Mouse (Mus musculus): ENCODE results near the gene Pitpnm2. TPM values are rescaled to one million over a fixed set of nuclear protein-coding genes. Genes with fewer than 3 reads are reported as not detected.

Gene Pitpnm2
- polyA plus RNA-seq, 1 experiment from 2014 or later = 4.6 TPM

- Histone ChIP-seq H3K4me3 (no peak overlapping the region), H3K36me3 (no peaks in the 10 kb centered on the region), H3K4me1 (peaks cover 37% of the 10 kb centered on the region), H3K9me3 (no peaks in the 10 kb centered on the region), H3K27me3 (no peaks in the 10 kb centered on the region), H3K27ac (peak overlapping the region; percentile 13; the same call in 1 of the 2 replicates), H3K4me2 (no peak overlapping the region), H3K9ac (no peak overlapping the region)
- no peak for ATAC-seq (ENCODE audit: insufficient number of reproducible peaks, insufficient read depth, low FRiP score, low TSS enrichment, low read depth)
- WGBS = 25% methylated on average over 7 of the region's 7 CpGs
Measured at GRCm38 (mm10) chr5:124159453-124159852, 90.1 kb downstream of the Pitpnm2 start.

DNA sequence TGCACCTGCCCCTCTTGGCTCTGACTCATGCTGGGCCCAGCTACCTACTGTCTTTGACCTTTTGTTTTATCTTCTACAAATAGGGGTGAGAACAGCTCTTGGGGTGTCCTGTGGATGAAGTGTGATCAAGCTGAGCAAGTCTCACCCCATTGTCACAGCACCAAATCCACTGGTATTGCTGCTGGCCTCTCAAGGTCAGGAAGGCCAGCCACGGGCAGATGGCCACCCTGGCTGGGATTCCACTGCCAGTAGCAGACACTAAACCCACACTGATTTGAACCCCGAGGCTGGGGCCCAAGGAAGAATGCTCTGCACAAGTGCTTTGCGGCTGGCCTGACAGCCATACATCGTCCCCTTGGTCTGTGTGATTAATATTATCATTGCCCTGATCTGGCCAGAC lies 91.3 kb downstream of the Pitpnm2 start:
- 72% methylated on average over 4 of the region's 4 CpGs for WGBS
- no peaks in the 10 kb centered on the region for H3K36me3 ChIP-seq
- ATAC-seq (ENCODE audit: insufficient number of reproducible peaks, insufficient read depth, low FRiP score, low TSS enrichment, low read depth) = no peak
- no peak overlapping the region for H3K4me3 ChIP-seq
- no peak overlapping the region for H3K27ac ChIP-seq
- no peaks in the 10 kb centered on the region for H3K9me3 ChIP-seq
- H3K27me3 ChIP-seq = no peaks in the 10 kb centered on the region
- no peak overlapping the region for H3K4me2 ChIP-seq
- H3K9ac ChIP-seq = no peak overlapping the region
- peaks cover 26% of the 10 kb centered on the region for H3K4me1 ChIP-seq

DNA sequence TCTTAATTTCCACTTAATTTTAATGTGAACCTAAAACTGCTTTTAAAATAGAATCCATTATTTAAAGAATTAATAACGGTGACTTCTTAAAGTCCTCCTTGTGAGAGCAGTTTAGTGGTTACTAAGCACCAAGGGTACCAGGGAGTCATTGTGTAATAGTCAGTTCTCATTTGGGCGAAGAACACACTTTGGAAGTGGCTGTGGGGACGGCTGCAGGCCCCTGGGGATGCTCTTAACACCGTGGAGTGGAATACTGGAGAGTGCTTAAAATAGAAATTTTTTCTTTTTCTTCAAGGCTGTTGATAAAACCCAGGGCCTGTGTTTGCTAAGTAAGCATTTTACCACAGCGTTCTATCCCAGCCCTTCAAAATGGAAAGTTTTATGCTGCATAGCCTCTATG lies 93.6 kb downstream of the Pitpnm2 start:
- H3K4me1 ChIP-seq = peaks cover 10% of the 10 kb centered on the region
- no peak overlapping the region for H3K4me3 ChIP-seq
- H3K9ac ChIP-seq = no peak overlapping the region
- ATAC-seq (ENCODE audit: insufficient number of reproducible peaks, insufficient read depth, low FRiP score, low TSS enrichment, low read depth) = no peak
- H3K36me3 ChIP-seq = peaks cover 6% of the 10 kb centered on the region
- no peaks in the 10 kb centered on the region for H3K9me3 ChIP-seq
- H3K27ac ChIP-seq = no peak overlapping the region
- WGBS = 80% methylated on average over 5 of the region's 5 CpGs
- H3K27me3 ChIP-seq = no peaks in the 10 kb centered on the region
- no peak overlapping the region for H3K4me2 ChIP-seq

DNA sequence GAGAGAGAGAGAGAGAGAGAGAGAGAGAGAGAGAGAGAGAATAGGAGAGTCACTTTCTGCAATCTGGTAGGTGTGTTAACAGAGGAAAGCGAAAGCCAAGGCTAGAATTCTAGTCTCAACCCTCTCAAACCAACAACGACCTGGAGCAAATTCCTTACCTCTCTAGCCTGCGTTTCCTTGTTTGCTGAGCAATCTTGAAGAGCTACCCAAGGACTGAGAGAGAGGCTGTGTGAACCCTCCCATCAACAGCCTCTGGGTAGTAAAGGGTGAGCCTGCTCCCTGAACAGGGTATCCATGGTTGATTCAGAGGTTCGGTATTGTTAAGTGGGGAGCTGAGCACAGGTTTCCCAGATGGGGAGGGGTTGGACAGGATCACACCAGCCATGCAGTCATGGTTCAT lies 96.8 kb downstream of the Pitpnm2 start:
- no peak for ATAC-seq (ENCODE audit: insufficient number of reproducible peaks, insufficient read depth, low FRiP score, low TSS enrichment, low read depth)
- H3K9me3 ChIP-seq = no peaks in the 10 kb centered on the region
- H3K4me1 ChIP-seq = no peaks in the 10 kb centered on the region
- H3K4me2 ChIP-seq = no peak overlapping the region
- no peaks in the 10 kb centered on the region for H3K27me3 ChIP-seq
- peaks cover 6% of the 10 kb centered on the region for H3K36me3 ChIP-seq
- no peak overlapping the region for H3K9ac ChIP-seq
- no peak overlapping the region for H3K4me3 ChIP-seq
- WGBS = 76% methylated on average over 4 of the region's 4 CpGs
- H3K27ac ChIP-seq = no peak overlapping the region

GRCm38 (mm10) chr5:124150895-124151294 lies 98.7 kb downstream of the Pitpnm2 start:
- H3K4me2 ChIP-seq = no peak overlapping the region
- no peak overlapping the region for H3K4me3 ChIP-seq
- no peaks in the 10 kb centered on the region for H3K9me3 ChIP-seq
- no peaks in the 10 kb centered on the region for H3K4me1 ChIP-seq
- H3K36me3 ChIP-seq = peaks cover 6% of the 10 kb centered on the region
- no peak overlapping the region for H3K9ac ChIP-seq
- no peak for ATAC-seq (ENCODE audit: insufficient number of reproducible peaks, insufficient read depth, low FRiP score, low TSS enrichment, low read depth)
- H3K27me3 ChIP-seq = no peaks in the 10 kb centered on the region
- no peak overlapping the region for H3K27ac ChIP-seq
- WGBS = 74% methylated on average over 7 of the region's 7 CpGs

DNA sequence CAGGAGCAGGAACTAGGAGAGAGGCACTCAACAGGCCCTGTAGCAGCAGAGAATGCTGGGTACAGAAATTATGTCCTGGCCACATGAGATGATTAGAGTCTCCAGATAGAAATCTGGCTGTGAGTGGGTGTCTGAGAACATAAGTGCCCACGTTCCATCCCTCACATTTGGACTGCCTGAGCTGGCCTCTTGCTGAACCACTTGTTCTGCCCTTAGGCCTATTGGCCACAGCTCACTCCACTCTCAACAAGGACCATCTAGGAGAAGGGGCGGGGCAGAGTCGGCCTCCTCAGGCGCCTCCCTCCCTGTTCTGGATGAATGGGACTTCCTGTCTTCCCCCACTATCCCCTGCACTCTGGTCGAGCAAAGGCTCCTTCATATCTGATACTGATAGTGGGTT lies 100.5 kb downstream of the Pitpnm2 start:
- Histone ChIP-seq H3K4me2 (no peak overlapping the region), H3K36me3 (peaks cover 6% of the 10 kb centered on the region), H3K4me3 (no peak overlapping the region), H3K9ac (no peak overlapping the region), H3K4me1 (no peaks in the 10 kb centered on the region), H3K9me3 (no peaks in the 10 kb centered on the region), H3K27ac (no peak overlapping the region), H3K27me3 (no peaks in the 10 kb centered on the region)
- 57% methylated on average over 5 of the region's 5 CpGs for WGBS
- no peak for ATAC-seq (ENCODE audit: insufficient number of reproducible peaks, insufficient read depth, low FRiP score, low TSS enrichment, low read depth)

DNA sequence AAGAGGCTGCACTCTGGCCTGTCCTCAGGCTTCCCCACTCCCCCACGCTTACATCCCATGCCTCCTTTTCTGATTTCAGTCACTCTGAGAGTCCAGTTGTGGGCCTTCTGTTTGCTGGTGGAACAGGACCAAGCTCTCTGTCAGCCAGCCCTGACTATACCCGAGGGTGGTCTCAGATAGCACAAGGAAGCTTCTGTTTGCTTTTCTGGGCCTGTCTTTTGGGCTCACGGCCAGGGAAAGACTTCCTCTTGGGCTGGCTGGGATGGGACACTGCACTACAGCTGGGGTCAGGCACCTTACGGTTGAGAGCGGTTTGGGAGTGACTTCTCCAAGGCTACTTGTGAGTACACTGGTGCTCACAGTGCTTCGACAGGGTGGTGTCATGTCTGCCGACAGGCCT lies 111.5 kb downstream of the Pitpnm2 start:
- H3K9me3 ChIP-seq = no peaks in the 10 kb centered on the region
- WGBS = 69% methylated on average over 7 of the region's 7 CpGs
- no peak overlapping the region for H3K4me3 ChIP-seq
- ATAC-seq (ENCODE audit: insufficient number of reproducible peaks, insufficient read depth, low FRiP score, low TSS enrichment, low read depth) = no peak
- H3K4me1 ChIP-seq = no peaks in the 10 kb centered on the region
- H3K4me2 ChIP-seq = no peak overlapping the region
- no peak overlapping the region for H3K9ac ChIP-seq
- peaks cover 40% of the 10 kb centered on the region for H3K36me3 ChIP-seq
- no peak overlapping the region for H3K27ac ChIP-seq
- H3K27me3 ChIP-seq = no peaks in the 10 kb centered on the region

DNA sequence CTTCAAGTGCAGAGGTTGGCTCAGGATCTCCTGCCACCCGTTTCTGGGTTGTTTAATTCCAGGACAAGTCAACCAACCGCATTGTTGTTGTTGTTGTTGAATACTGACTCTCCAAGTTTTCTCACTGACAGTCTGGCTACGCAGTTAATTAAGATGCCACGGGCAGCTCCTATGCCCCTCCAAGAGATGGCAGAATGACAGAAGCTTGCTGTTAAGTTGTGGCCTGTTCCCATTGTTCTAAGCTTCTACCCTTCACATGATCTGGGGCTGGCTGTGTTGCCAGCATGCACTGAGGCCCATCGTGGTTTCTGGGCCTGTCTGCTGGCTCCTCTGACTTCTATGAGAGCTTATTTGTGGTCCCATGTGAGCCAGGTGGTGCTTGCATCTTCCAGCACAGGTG lies 115.3 kb downstream of the Pitpnm2 start:
- Histone ChIP-seq H3K36me3 (peaks cover 54% of the 10 kb centered on the region), H3K4me2 (no peak overlapping the region), H3K27me3 (no peaks in the 10 kb centered on the region), H3K9ac (no peak overlapping the region), H3K4me3 (no peak overlapping the region), H3K27ac (no peak overlapping the region), H3K9me3 (no peaks in the 10 kb centered on the region), H3K4me1 (no peaks in the 10 kb centered on the region)
- no peak for ATAC-seq (ENCODE audit: insufficient number of reproducible peaks, insufficient read depth, low FRiP score, low TSS enrichment, low read depth)
- WGBS = 91% methylated on average over 5 of the region's 5 CpGs

GRCm38 (mm10) chr5:124125093-124125492 lies 124.5 kb downstream of the Pitpnm2 start:
- no peak overlapping the region for H3K4me2 ChIP-seq
- no peak overlapping the region for H3K4me3 ChIP-seq
- no peak for ATAC-seq (ENCODE audit: insufficient number of reproducible peaks, insufficient read depth, low FRiP score, low TSS enrichment, low read depth)
- H3K27ac ChIP-seq = no peak overlapping the region
- H3K9ac ChIP-seq = no peak overlapping the region
- peaks cover 93% of the 10 kb centered on the region for H3K36me3 ChIP-seq
- no peaks in the 10 kb centered on the region for H3K9me3 ChIP-seq
- H3K27me3 ChIP-seq = no peaks in the 10 kb centered on the region
- peaks cover under 1% of the 10 kb centered on the region; the same call in 1 of the 2 replicates for H3K4me1 ChIP-seq
- 92% methylated on average over 11 of the region's 11 CpGs for WGBS

DNA sequence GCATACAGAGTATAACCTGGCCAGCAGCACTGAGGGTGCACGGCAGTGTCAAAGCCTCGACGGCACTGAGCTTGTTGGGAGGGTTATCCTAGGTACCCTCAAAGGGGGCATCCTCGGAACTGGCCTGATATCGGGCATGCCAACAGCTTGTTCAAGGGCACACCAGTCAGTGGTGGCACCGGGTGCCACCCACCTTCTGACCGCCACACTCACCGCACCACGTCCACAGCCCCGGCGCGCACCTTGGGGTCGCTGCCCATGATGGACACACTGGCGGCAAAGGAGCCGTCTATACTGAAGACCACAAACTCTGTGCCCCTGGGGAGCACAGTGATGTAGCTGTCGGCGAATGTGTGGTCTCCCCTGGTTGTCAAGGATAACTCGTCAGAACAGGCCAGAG lies 127.2 kb downstream of the Pitpnm2 start:
- Histone ChIP-seq H3K9ac (no peak overlapping the region), H3K4me2 (no peak overlapping the region), H3K4me1 (peaks cover 21% of the 10 kb centered on the region), H3K27me3 (no peaks in the 10 kb centered on the region), H3K36me3 (peaks cover 92% of the 10 kb centered on the region), H3K4me3 (no peak overlapping the region), H3K9me3 (no peaks in the 10 kb centered on the region), H3K27ac (no peak overlapping the region)
- no peak for ATAC-seq (ENCODE audit: insufficient number of reproducible peaks, insufficient read depth, low FRiP score, low TSS enrichment, low read depth)
- 91% methylated on average over 18 of the region's 18 CpGs for WGBS

DNA sequence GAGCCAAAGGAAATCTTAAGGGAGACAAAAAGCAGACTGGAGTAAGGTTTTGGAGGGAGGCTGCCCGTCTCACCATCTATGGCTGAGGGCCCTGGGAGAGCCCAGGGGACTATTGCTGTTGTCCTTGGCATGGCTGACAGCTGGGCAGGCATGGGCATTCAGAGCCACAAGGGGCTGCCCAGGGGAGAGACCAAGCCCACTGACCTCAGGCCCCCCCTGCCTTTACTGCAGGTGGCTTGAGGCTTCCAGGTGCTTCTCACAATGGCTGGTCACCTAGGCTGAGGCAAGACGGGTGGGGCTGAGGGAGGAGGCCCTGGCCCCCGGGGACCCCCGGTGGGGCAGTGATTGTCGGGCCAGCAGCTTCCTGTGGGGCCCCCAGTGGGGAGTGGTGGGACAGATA lies 130.4 kb downstream of the Pitpnm2 start:
- H3K27ac ChIP-seq = no peak overlapping the region
- H3K9ac ChIP-seq = no peak overlapping the region
- H3K36me3 ChIP-seq = peaks cover 66% of the 10 kb centered on the region
- no peak for ATAC-seq (ENCODE audit: insufficient number of reproducible peaks, insufficient read depth, low FRiP score, low TSS enrichment, low read depth)
- no peaks in the 10 kb centered on the region for H3K27me3 ChIP-seq
- H3K9me3 ChIP-seq = no peaks in the 10 kb centered on the region
- H3K4me3 ChIP-seq = no peak overlapping the region
- WGBS = 77% methylated on average over 5 of the region's 5 CpGs
- no peak overlapping the region for H3K4me2 ChIP-seq
- peaks cover 34% of the 10 kb centered on the region for H3K4me1 ChIP-seq

DNA sequence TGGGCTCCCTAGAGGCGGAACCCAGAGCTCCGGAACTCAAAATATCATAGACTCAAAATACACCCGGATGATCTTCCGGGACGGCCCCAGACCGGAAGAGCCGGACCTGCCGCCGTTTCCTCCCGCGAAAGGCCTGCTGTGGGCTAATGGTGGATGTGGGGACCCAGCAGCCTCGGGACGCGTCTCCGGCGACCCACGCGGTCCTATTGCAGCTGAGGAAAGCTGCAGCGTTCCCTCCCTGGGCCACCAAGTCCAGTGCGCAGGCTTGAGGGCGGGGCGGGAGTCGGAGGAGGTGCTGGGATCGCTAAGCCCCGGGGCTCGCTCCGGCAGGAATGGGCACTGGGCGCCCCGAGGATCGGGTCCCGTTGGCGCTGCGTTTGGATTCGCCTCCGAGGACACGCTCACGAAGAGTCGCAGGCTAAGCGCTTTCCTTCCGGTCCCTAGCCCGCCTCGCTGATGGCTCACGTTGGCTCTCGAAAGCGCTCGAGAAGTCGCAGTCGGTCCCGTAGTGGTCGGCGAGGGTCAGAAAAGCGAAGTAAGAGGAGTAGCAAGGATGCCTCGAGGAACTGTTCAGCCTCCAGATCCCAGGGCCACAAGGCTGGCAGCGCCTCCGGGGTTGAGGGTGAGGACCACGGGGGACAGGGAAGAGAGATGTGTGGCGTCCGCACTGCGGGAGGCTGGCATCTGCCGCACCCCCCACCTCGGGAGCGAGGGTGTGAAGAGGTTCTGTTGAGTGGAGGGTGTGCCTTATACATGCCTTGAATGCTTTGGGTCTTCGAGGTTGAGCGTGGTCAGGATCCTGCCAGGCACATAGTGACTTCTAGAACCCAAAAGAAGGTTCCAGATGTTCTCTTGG lies 133.3 kb downstream of the Pitpnm2 start, which contains the start of gene Arl6ip4:
Gene Arl6ip4, plus strand, starts transcription at position 100 of the 856 bp plus-strand sequence.
- H3K4me1 ChIP-seq = peaks cover 43% of the 10 kb centered on the region
- H3K4me3 ChIP-seq = peak within 1 kb of the TSS; percentile 96
- H3K9me3 ChIP-seq = no peaks in the 10 kb centered on the region
- peak within 1 kb of the TSS; percentile 94 for H3K4me2 ChIP-seq
- WGBS = 2% methylated on average over 64 of the region's 64 CpGs
- H3K9ac ChIP-seq = peak within 1 kb of the TSS; percentile 94
- H3K27me3 ChIP-seq = no peaks in the 10 kb centered on the region
- no peak for ATAC-seq (ENCODE audit: insufficient number of reproducible peaks, insufficient read depth, low FRiP score, low TSS enrichment, low read depth)
- peaks cover 39% of the 10 kb centered on the region for H3K36me3 ChIP-seq
- peak within 1 kb of the TSS; percentile 86 for H3K27ac ChIP-seq
